Mouse (Mus musculus) E14TG2a.4 (cell line): ENCODE data around the gene Rex1bd.
A peak's percentile ranks its signal among the peaks of the same experiment; 100 is the strongest.
"Not testable (repeated sequence)": the region's sequence is repeated elsewhere in the genome, so short reads cannot be mapped to it uniquely, and the experiment has no call there.

Experiments used
- H3K27me3 ChIP-seq: 2 replicates; pipeline ENCODE4 v1.6.1; 2014; ENCODE audit warnings: low read length, control low read depth; ENCODE audit not compliant: insufficient read depth
- H3K36me3 ChIP-seq: 2 replicates; pipeline ENCODE4 v1.6.1; 2014; ENCODE audit warnings: low read length, control low read depth; ENCODE audit not compliant: insufficient read depth
- H3K4me1 ChIP-seq: replicated peaks from 2 replicates; pipeline ENCODE4 v1.6.1; 2014; ENCODE audit warnings: low read depth, low read length, control low read depth
- H3K4me3 ChIP-seq: replicated peaks from 2 replicates; pipeline ENCODE4 v1.5.1; 2014; ENCODE audit warnings: mild to moderate bottlenecking, low read length
- H3K9me3 ChIP-seq: 2 replicates; pipeline ENCODE4 v1.6.1; 2014; ENCODE audit warnings: low read length, control low read depth
- CTCF ChIP-seq: conservative IDR thresholded peaks from 2 replicates; pipeline ENCODE4 v1.5.1; 2014; ENCODE audit warnings: low read length
- NANOG ChIP-seq: IDR thresholded peaks from 2 replicates; pipeline ENCODE4 v1.6.1; 2014; ENCODE audit warnings: borderline replicate concordance, low read length, mixed read lengths
- POU5F1 ChIP-seq: IDR thresholded peaks from 2 replicates; pipeline ENCODE4 v1.6.1; 2014; ENCODE audit warnings: low read length, borderline replicate concordance

Rex1bd gene

GRCm38 (mm10) chr8:70522592-70523403, 16.2 kb upstream of the Rex1bd start:
- no peak for TF ChIP-seq POU5F1
- 0 out of 2 replicates have a peak, but pooled peaks have one; percentile 10 for TF ChIP-seq CTCF
- Histone ChIP-seq H3K9me3 (no peaks in the 10 kb centered on the region), H3K4me1 (peaks cover 65% of the 10 kb centered on the region), H3K27me3 (no peaks in the 10 kb centered on the region), H3K4me3 (peak overlapping the region; percentile 87), H3K36me3 (peaks cover 29% of the 10 kb centered on the region)

GRCm38 (mm10) chr8:70519606-70520005, 13.1 kb upstream of the Rex1bd start:
- Histone ChIP-seq H3K4me1 (peaks cover 72% of the 10 kb centered on the region), H3K9me3 (no peaks in the 10 kb centered on the region), H3K27me3 (no peaks in the 10 kb centered on the region), H3K4me3 (no peak overlapping the region), H3K36me3 (peaks cover 58% of the 10 kb centered on the region)
- no peak for TF ChIP-seq NANOG
- no peak for TF ChIP-seq POU5F1
- no peak for TF ChIP-seq CTCF

- Histone ChIP-seq H3K9me3 (no peaks in the 10 kb centered on the region), H3K36me3 (peaks cover 63% of the 10 kb centered on the region), H3K4me3 (no peak overlapping the region), H3K27me3 (no peaks in the 10 kb centered on the region), H3K4me1 (peaks cover 73% of the 10 kb centered on the region)
- TF ChIP-seq CTCF, result no peak
- no peak for TF ChIP-seq POU5F1
- TF ChIP-seq NANOG, result no peak
Observed at GRCm38 (mm10) chr8:70519043-70519442, 12.5 kb upstream of the Rex1bd start.

- H3K27me3 ChIP-seq, result no peaks in the 10 kb centered on the region
- TF ChIP-seq CTCF (no peak), POU5F1 (no peak), NANOG (no peak)
- peaks cover 73% of the 10 kb centered on the region for H3K36me3 ChIP-seq
- H3K4me3 ChIP-seq, result peak overlapping the region; percentile 2; the same call in 1 of the 2 replicates
- H3K4me1 ChIP-seq, result peaks cover 76% of the 10 kb centered on the region
- no peaks in the 10 kb centered on the region for H3K9me3 ChIP-seq
Observed at GRCm38 (mm10) chr8:70517940-70518643, 11.5 kb upstream of the Rex1bd start.

GRCm38 (mm10) chr8:70513441-70513840, 6.9 kb upstream of the Rex1bd start:
- no peak overlapping the region for H3K4me3 ChIP-seq
- TF ChIP-seq POU5F1 (no peak), CTCF (no peak), NANOG (no peak)
- H3K4me1 ChIP-seq, result peaks cover 72% of the 10 kb centered on the region
- peaks cover 80% of the 10 kb centered on the region for H3K36me3 ChIP-seq
- H3K27me3 ChIP-seq, result no peaks in the 10 kb centered on the region
- no peaks in the 10 kb centered on the region for H3K9me3 ChIP-seq

GRCm38 (mm10) chr8:70512253-70512903, 5.8 kb upstream of the Rex1bd start:
- Histone ChIP-seq H3K27me3 (no peaks in the 10 kb centered on the region), H3K9me3 (no peaks in the 10 kb centered on the region), H3K4me3 (0 out of 2 replicates have a peak overlapping the region, but pooled peaks have one; percentile 97), H3K36me3 (peaks cover 81% of the 10 kb centered on the region), H3K4me1 (peaks cover 71% of the 10 kb centered on the region)
- no peak for TF ChIP-seq NANOG
- TF ChIP-seq CTCF, result no peak
- TF ChIP-seq POU5F1, result no peak

GRCm38 (mm10) chr8:70511770-70512169, 5.2 kb upstream of the Rex1bd start:
- TF ChIP-seq CTCF (no peak), NANOG (no peak), POU5F1 (no peak)
- peaks cover 73% of the 10 kb centered on the region for H3K4me1 ChIP-seq
- H3K27me3 ChIP-seq, result no peaks in the 10 kb centered on the region
- H3K4me3 ChIP-seq, result peak overlapping the region; percentile 97
- H3K9me3 ChIP-seq, result no peaks in the 10 kb centered on the region
- H3K36me3 ChIP-seq, result peaks cover 79% of the 10 kb centered on the region

- H3K9me3 ChIP-seq, result not testable (repeated sequence)
Observed at GRCm38 (mm10) chr8:70511174-70511573, 4.6 kb upstream of the Rex1bd start.

More at GRCm38 (mm10) chr8:70511174-70511573, 4.6 kb upstream of the Rex1bd start:
- peaks cover 68% of the 10 kb centered on the region for H3K4me1 ChIP-seq
- H3K4me3 ChIP-seq, result peak overlapping the region; percentile 97
- not testable (repeated sequence) for H3K27me3 ChIP-seq
- peaks cover 73% of the 10 kb centered on the region for H3K36me3 ChIP-seq
